Mouse (Mus musculus) forebrain, postnatal 0 days (tissue): Measurements from ENCODE around the gene Fbn1. TPM values are rescaled to one million over a fixed set of nuclear protein-coding genes. Genes with fewer than 3 reads are reported as not detected.

Source experiments
- ATAC-seq: fragments of 200-750 bp; cut with Nextera tagmentation; 2 replicates; pipeline ENCODE4 v1.8.0; 2017; ENCODE audit warnings: mild to moderate bottlenecking, moderate library complexity
- DNase-seq: peaks from one replicate; pipeline ENCODE4 v3.0.0-alpha.2; 2015
- H3K27ac ChIP-seq: fragments of 300-500 bp; sonication (generic); 2 replicates; pipeline ENCODE4 v1.5.1; 2014; ENCODE audit warnings: low read depth, mild to moderate bottlenecking, antibody characterized with exemption, low read length, moderate library complexity, mixed read lengths
- H3K27me3 ChIP-seq: fragments of 300-500 bp; sonication (generic); 2 replicates; pipeline ENCODE4 v1.6.1; 2014; ENCODE audit warnings: mild to moderate bottlenecking, low read length, mixed read lengths; ENCODE audit not compliant: insufficient read depth
- H3K36me3 ChIP-seq: fragments of 300-500 bp; sonication (generic); 2 replicates; pipeline ENCODE4 v1.6.1; 2014; ENCODE audit warnings: mild to moderate bottlenecking, moderate library complexity; ENCODE audit not compliant: insufficient read depth
- H3K4me1 ChIP-seq: fragments of 300-500 bp; sonication (generic); 2 replicates; pipeline ENCODE4 v1.6.1; 2014; ENCODE audit warnings: antibody characterized with exemption; ENCODE audit not compliant: insufficient read depth
- H3K4me2 ChIP-seq: fragments of 300-500 bp; sonication (generic); 2 replicates; pipeline ENCODE4 v1.6.1; 2014; ENCODE audit warnings: low read depth, mild to moderate bottlenecking, moderate library complexity
- H3K4me3 ChIP-seq: fragments of 300-500 bp; sonication (generic); 2 replicates; pipeline ENCODE4 v1.5.1; 2014; ENCODE audit warnings: low read depth, low read length, mixed read lengths
- H3K9ac ChIP-seq: fragments of 300-500 bp; sonication (generic); 2 replicates; pipeline ENCODE4 v1.6.1; 2014; ENCODE audit warnings: mild to moderate bottlenecking
- H3K9me3 ChIP-seq: fragments of 300-500 bp; sonication (generic); 2 replicates; pipeline ENCODE4 v1.6.1; 2016; ENCODE audit warnings: low read length
- CTCF ChIP-seq: sonication (generic); IDR thresholded peaks from 2 replicates; pipeline ENCODE4 v1.5.1; 2016; ENCODE audit warnings: antibody characterized with exemption, control low read depth, low read depth
- WGBS: fragments of 180-500 bp; shearing (Covaris S2); extraction: QIAGEN DNeasy Blood & Tissue Kit; methylation state at CpG from one replicate; pipeline ENCODE4 v1.1.7; 2014; 5-methylcytosine and 5-hydroxymethylcytosine counted together
- polyA plus RNA-seq: library from polyadenylated mRNA; unstranded; fragments of >200 nt; fragmentation: Nextera tagmentation; extraction: Ambion mirVana; gene quantifications from 2 replicates; pipeline ENCODE4 v1.2.1, GENCODE M21; 2015
- total RNA-seq: library from RNA; depleted of rRNA; stranded (reverse); fragments of >200 nt; gene quantifications from 2 replicates; pipeline ENCODE4 v1.2.3, GENCODE M21; 2014

The Fbn1 gene
- total and polyA plus RNA-seq, 2 experiments from 2014 or later: 1.7 to 16.7 TPM

- Histone ChIP-seq H3K27me3 (no peaks in the 10 kb centered on the region), H3K27ac (no peak overlapping the region), H3K36me3 (no peaks in the 10 kb centered on the region), H3K4me3 (no peak overlapping the region), H3K9me3 (no peaks in the 10 kb centered on the region), H3K4me1 (no peaks in the 10 kb centered on the region), H3K4me2 (no peak overlapping the region), H3K9ac (no peak overlapping the region)
- WGBS: 74% methylated on average over 4 of the region's 4 CpGs
- no peak for TF ChIP-seq CTCF
- no peak for ATAC-seq
- DNase-seq: no peak
Observed at GRCm38 (mm10) chr2:125419681-125420080, 88.1 kb downstream of the Fbn1 start.

- no peak overlapping the region for H3K27ac ChIP-seq
- no peak for TF ChIP-seq CTCF
- WGBS: 87% methylated on average over 4 of the region's 4 CpGs
Observed at GRCm38 (mm10) chr2:125418546-125418945, 89.2 kb downstream of the Fbn1 start.

GRCm38 (mm10) chr2:125416541-125417245 is 91.1 kb downstream of the Fbn1 start:
- Histone ChIP-seq H3K36me3 (no peaks in the 10 kb centered on the region), H3K4me1 (no peaks in the 10 kb centered on the region), H3K9me3 (no peaks in the 10 kb centered on the region), H3K27me3 (no peaks in the 10 kb centered on the region), H3K9ac (no peak overlapping the region), H3K4me3 (no peak overlapping the region), H3K4me2 (no peak overlapping the region), H3K27ac (no peak overlapping the region)
- DNase-seq (no peak), ATAC-seq (no peak)
- TF ChIP-seq CTCF: no peak
- WGBS: 75% methylated on average over 10 of the region's 10 CpGs

More at GRCm38 (mm10) chr2:125418546-125418945, 89.2 kb downstream of the Fbn1 start:
- H3K4me3 ChIP-seq: no peak overlapping the region
- H3K9ac ChIP-seq: no peak overlapping the region
- no peaks in the 10 kb centered on the region for H3K9me3 ChIP-seq
- no peaks in the 10 kb centered on the region for H3K27me3 ChIP-seq
- H3K4me2 ChIP-seq: no peak overlapping the region
- DNase-seq (no peak), ATAC-seq (no peak)
- H3K4me1 ChIP-seq: no peaks in the 10 kb centered on the region
- H3K36me3 ChIP-seq: no peaks in the 10 kb centered on the region

- no peak for TF ChIP-seq CTCF
- Histone ChIP-seq H3K27ac (no peak overlapping the region), H3K36me3 (no peaks in the 10 kb centered on the region), H3K9me3 (no peaks in the 10 kb centered on the region), H3K4me1 (no peaks in the 10 kb centered on the region), H3K27me3 (no peaks in the 10 kb centered on the region), H3K4me3 (no peak overlapping the region), H3K9ac (no peak overlapping the region), H3K4me2 (no peak overlapping the region)
- ATAC-seq (no peak), DNase-seq (no peak)
- WGBS: 93% methylated on average over 15 of the region's 15 CpGs
Observed at GRCm38 (mm10) chr2:125412351-125412750, 95.4 kb downstream of the Fbn1 start.

GRCm38 (mm10) chr2:125411777-125412176 is 96.0 kb downstream of the Fbn1 start:
- no peak for TF ChIP-seq CTCF
- Histone ChIP-seq H3K4me3 (no peak overlapping the region), H3K27ac (no peak overlapping the region), H3K27me3 (no peaks in the 10 kb centered on the region), H3K36me3 (no peaks in the 10 kb centered on the region), H3K9me3 (no peaks in the 10 kb centered on the region), H3K4me2 (no peak overlapping the region), H3K4me1 (no peaks in the 10 kb centered on the region), H3K9ac (no peak overlapping the region)
- DNase-seq: no peak
- no peak for ATAC-seq
- 90% methylated on average over 3 of the region's 3 CpGs for WGBS

GRCm38 (mm10) chr2:125404509-125405105 is 103.2 kb downstream of the Fbn1 start:
- H3K4me3 ChIP-seq: no peak overlapping the region
- H3K9me3 ChIP-seq: no peaks in the 10 kb centered on the region
- no peak overlapping the region for H3K9ac ChIP-seq
- 96% methylated on average over 4 of the region's 4 CpGs for WGBS
- H3K27me3 ChIP-seq: no peaks in the 10 kb centered on the region
- H3K4me2 ChIP-seq: no peak overlapping the region
- no peak for TF ChIP-seq CTCF
- DNase-seq (no peak), ATAC-seq (no peak)
- H3K27ac ChIP-seq: no peak overlapping the region
- H3K4me1 ChIP-seq: no peaks in the 10 kb centered on the region
- H3K36me3 ChIP-seq: no peaks in the 10 kb centered on the region

- no peak overlapping the region for H3K27ac ChIP-seq
- no peak overlapping the region for H3K4me3 ChIP-seq
- H3K27me3 ChIP-seq: no peaks in the 10 kb centered on the region
- no peak for ATAC-seq
- no peaks in the 10 kb centered on the region for H3K36me3 ChIP-seq
- H3K4me2 ChIP-seq: no peak overlapping the region
- DNase-seq: no peak
- TF ChIP-seq CTCF: no peak
- 87% methylated on average over 1 of the region's 1 CpGs for WGBS
- no peaks in the 10 kb centered on the region for H3K9me3 ChIP-seq
- no peaks in the 10 kb centered on the region for H3K4me1 ChIP-seq
- no peak overlapping the region for H3K9ac ChIP-seq
Observed at GRCm38 (mm10) chr2:125402276-125402675, 105.5 kb downstream of the Fbn1 start.
